Mouse (Mus musculus): ENCODE data around the gene Aqp9.

Aqp9 gene

DNA sequence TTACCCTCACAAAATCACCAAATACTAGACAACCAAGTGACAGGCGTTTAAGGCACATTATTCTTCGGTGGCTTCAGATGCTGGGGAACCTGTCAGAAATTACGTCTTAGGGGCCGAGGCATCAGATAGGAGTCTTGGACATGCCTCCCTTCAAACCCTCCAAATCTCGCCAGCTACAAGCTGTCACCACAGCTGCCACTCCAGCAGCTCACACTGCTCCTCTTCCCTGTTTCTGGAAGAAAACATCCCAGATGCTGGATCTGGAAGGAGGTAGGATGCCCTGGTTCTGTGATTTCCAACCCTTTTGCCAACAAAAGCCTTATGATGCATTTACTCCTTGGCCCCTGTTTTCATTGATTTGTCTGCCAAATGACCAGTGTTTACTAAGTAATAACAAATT is 101.3 kb downstream of the Aqp9 start:
- no peak for DNase-seq (ENCODE audit: low spot score in 2 of 2)

DNA sequence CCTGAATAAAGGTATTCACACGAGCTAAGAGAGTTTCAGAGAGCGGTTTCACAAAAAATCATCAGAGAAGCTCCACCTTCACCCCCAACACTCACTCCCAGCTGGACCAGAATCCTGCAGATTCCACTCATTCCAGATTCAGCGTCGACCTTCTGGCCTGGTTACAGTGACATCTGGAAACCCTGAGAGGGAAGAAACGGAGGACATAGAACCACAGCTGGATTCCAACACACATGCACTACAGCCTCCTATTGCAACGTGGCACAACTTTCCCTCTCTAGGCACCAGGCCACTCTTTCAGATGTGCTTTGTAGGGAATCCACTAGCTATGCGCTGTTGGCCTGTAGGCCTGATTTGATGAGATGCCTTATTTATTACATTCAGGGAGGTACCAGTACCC is 102.0 kb downstream of the Aqp9 start:
- DNase-seq (ENCODE audit: low spot score in 2 of 2), result no peak

DNA sequence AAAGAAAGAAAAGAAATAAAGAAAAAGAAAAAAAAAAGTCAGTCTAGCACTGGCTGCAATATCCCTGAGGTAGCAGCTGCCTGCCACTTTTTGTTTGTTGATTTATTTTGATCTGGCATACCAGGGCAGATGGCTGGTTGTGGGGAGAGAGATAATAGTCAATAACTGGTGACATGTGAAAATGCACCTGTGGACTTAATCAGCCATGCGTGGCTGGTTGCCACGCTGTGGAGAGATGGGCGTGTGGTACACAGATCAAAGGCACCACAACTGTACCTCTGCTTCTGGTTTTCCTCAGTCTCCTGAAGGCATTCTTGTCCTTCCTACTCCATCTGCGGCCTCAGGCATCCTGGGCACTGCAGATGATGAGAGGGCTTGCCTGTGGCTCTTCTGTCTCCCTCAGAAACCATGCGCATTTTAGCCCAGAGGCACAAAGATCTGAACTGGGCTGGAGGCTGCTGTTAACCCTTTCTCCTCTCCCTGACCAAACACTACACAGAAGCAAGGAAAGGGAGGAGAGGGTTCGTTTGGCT is 103.1 kb downstream of the Aqp9 start:
- no peak for DNase-seq (ENCODE audit: low spot score in 2 of 2)

DNA sequence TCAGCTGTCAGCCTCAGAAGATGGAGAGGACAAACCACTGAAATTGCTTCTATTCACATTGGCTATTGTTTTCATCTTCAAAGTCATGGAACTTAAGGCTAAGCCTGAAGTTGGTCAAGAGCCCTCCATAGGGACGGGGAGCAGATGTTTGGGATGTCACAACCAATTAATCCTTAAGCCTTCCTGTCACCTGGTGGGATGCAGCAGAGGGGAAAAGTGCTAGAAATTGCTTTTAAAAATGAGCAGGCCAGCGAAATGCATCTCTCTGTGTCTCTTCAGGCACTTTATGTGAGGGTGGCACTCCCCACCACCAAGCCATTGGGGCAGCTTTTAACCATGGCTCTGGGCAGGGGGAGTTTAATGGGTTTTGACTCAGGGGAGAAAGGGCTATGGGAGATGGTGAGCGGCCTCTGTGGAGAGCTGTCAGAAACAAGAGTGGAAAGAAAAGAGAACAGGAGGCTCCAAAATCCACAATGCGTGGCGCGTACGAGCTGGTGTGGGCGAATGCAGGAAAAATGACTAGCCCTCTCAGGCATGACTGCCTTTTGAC is 104.1 kb downstream of the Aqp9 start:
- no peak for DNase-seq (ENCODE audit: low spot score in 2 of 2)

GRCm38 (mm10) chr9:71063551-71063950 is 104.9 kb downstream of the Aqp9 start:
- DNase-seq (ENCODE audit: low spot score in 2 of 2), result no peak

DNA sequence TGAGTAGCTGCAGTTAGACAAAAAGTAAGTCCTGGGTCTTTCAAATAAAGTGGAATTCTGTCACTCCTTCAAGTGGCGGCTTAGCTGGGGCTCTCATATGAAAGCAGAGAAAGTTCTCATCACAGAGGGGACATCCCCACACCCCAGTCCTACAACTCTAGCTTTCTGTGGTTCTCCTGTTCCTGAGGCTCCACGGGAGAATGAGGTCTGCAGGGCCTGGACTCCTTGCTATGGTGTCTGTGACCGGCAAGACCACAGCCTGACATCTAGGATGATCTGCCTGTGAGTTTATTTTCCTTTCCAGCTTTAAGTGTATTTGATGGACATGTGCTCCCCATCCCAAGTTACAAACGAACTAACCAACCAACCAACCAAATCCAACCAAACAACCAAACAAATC is 105.5 kb downstream of the Aqp9 start:
- DNase-seq (ENCODE audit: low spot score in 2 of 2), result no peak

DNA sequence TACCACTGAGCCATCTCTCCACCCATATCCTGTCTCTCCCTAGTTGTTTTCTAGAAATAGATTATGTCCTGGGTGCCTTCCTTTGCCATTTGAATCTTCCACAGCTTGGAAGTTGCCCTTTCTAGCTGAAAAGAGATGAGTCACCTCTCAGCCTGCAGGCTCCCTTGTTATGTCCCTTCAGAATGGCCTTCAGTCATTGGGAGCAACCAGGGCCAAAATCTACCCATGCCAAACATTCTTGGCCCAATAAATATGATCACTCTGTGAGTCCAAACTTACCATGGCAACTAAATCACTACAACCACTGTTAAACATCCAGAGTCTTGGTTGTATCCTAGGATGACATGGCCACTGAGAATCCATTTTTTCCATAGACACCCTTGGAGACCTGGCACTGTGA is 106.2 kb downstream of the Aqp9 start:
- DNase-seq (ENCODE audit: low spot score in 2 of 2), result no peak

Data from urinary bladder, postnatal 36 days (tissue).